Mouse (Mus musculus): Measurements from ENCODE around the gene Gm15056. TPM values are rescaled to one million over a fixed set of nuclear protein-coding genes. Genes with fewer than 3 reads are reported as not detected.

Gm15056 gene
- not detected in 2 replicates for polyA plus RNA-seq (2012; rRNA removed)

DNA sequence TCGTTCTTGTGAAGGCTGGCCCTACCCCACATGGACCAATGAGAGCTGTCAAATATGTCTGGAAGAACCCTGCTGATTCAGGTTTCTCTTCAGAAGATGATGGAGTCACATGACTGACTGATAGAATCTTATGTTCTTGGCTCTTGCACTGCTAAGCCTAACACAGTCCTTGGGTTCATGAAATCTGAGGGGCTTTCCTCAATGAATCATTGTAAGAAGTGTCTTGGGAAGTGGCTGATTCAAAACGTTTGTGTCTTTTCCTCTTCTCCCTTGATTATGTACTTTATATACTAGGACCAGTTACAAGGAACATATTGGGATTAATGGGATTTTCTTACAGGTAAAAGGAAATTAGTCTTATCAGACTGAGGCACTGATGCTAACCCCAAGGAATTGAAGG is at the start of gene Gm15056:
Gene Gm15056, minus strand, starts transcription at position 101 of the 400 bp plus-strand sequence.

DNA sequence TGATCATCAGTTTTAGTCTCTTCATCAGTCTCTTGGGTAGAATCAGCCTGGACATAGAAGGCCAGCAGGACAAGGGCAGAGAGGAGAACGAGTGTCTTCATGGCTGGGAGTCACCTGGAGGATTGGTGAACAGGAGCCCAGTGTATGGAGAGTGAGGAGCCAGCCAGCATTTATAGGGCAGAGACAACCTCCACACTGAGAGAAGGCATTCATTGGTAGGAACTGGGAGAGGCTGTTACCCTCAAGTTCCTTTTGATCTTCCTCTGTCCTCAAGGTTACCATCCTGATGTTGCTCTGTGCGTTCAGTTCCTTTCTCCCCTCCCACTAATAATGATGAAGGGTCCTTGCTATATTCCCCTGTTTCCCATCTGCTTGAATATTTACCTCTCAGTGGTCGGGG is 42.2 kb upstream of the Gm15056 start, which contains the start of gene AY761185:
Gene AY761185, minus strand, starts transcription at position 101 of the 400 bp plus-strand sequence.

DNA sequence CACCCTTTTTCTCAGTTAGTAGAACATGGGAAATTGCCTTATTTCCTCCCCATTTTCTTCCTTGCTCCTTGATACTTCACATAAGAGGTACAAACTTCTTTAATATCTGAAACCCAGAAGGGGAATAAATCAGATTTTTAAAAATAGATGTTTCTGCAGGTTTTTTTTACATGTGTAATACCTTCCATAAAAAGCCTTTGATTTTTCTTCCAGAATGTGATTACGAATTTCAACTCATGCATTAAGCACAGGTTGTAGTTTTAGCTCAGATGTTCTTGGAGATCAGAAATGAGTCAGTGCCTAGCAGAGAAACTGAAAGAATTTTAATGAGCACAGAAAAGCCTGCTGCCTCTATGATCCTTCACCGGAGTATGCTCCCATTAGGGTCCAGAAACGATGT is 19.5 kb upstream of the Gm15056 start, which contains the start of gene Gm6040:
Gene Gm6040, minus strand, starts transcription at position 101 of the 400 bp plus-strand sequence.

DNA sequence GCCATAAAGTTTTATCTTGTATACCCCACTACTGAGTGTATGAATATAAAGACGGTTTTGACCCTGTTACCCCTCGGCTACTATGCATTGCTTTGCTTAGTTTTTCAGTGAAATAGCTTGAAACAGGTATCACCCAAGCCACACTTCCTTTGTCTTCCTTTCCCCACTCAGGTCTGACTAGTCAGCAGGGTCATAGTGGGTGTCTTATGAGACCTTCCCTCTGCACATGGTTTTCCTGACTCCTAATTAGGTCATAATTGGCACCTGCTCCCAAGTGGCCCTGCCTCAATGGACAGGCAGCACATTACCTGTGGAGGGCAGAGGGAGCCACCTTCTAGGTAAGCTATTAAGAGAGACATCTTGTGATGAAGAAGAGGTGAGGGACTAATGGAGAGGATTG is 10.1 kb downstream of the Gm15056 start, which contains the start of gene Defb33:
Gene Defb33, plus strand, starts transcription at position 301 of the 400 bp plus-strand sequence.

Other genes starting within 250 kb of the Gm15056 start
- gene Defb33, start 10.0 kb downstream of the Gm15056 start, polyA plus RNA-seq (2012; rRNA removed) = not detected in 2 replicates
- not detected in 2 replicates for gene Gm6040, start 19.4 kb upstream of the Gm15056 start, polyA plus RNA-seq (2012; rRNA removed)
- gene AY761185, start 42.1 kb upstream of the Gm15056 start, polyA plus RNA-seq (2012; rRNA removed) = not detected in 2 replicates
- not detected in 2 replicates for gene Defa21, start 122.9 kb upstream of the Gm15056 start, polyA plus RNA-seq (2012; rRNA removed)
- gene Defa23, start 152.4 kb upstream of the Gm15056 start, polyA plus RNA-seq (2012; rRNA removed) = not detected in 2 replicates
- gene Defa35, start 162.4 kb upstream of the Gm15056 start, polyA plus RNA-seq (2012; rRNA removed) = not detected in 2 replicates
- gene Defa25, start 181.8 kb upstream of the Gm15056 start, polyA plus RNA-seq (2012; rRNA removed) = not detected in 2 replicates
- not detected in 2 replicates for gene Gm14851, start 193.4 kb upstream of the Gm15056 start, polyA plus RNA-seq (2012; rRNA removed)
- 0.29 TPM in 1 of 2 replicates, not detected in the other for gene Defa30, start 232.0 kb upstream of the Gm15056 start, polyA plus RNA-seq (2012; rRNA removed)

Data from central nervous system, embryonic 14 days (tissue).